Mouse (Mus musculus) frontal cortex, postnatal 25 days (tissue): ENCODE measurements at regions not wholly inside any gene's neighbourhood (a gene's known extent, or its start where the extent isn't known, plus 50 kb on each side); places are given as distances from the start of the nearest gene placed in this dataset.
A peak's percentile ranks its signal among the peaks of the same experiment; 100 is the strongest.
"Not testable (repeated sequence)": the region's sequence is repeated elsewhere in the genome, so short reads cannot be mapped to it uniquely, and the experiment has no call there.

Experiments
- DNase-seq, 2 experiments: peaks; one replicate each; pipeline ENCODE4 v3.0.0; 2022; ENCODE audit warnings: low spot score in 2 of 2

DNA sequence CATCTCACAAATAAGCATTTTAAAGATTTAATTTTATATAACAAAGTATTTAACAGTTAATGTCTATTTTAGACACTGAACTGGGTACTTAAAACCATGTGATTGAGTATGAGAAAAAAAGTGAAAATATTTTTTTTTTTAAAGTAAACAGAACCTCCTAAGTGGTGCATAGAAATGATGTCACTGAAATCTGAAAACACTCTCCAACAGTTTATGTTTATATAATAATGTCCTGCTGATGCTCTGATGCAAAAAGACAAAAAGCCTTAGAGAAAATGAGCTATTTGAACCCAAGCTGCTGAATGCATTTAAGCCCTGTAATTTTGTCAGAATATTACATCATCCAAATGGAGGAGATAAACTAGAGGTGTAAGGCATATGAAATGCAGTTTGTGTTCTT, 3447.1 kb downstream of the 9330182O14Rik start:
- no peak for DNase-seq

DNA sequence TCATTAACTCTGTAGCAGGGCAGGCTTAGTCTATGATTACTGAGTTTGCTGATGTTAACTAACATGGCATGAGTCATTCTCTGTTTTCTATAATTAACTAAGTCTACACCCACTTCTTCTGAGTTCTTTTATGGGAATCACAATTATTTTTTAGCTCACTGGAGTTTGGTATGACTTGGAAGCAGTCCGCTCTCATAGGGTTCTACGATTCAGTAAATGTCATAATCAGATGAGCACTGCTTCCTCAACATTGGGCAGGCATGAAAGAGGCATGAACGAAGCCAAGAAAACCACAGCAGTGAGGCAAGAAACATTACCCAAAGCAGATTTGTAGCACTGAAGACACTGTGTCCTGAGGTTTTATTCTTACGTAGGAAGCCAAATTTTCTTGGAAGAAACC, 3451.6 kb downstream of the 9330182O14Rik start:
- no peak for DNase-seq

DNA sequence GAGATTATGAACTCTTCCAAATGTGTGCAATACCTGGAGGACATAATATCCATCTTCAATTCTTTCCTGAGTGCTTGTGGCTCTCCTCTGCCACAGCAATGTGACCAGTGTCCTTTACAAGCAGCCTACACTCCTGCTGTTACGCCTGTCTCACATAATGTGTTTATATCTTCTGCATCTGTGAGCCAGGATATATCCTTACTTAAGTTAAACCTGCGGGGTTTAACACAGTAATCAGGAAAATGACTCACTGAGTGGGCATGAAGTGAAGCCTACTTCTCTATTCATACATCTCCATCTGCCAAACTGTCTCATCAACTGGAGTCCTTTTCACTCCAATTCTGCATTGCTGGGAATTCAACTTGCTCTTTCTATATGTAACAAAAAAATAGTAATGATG, 3453.9 kb downstream of the 9330182O14Rik start:
- DNase-seq: peak in 1 of 2 experiments; percentile 29

DNA sequence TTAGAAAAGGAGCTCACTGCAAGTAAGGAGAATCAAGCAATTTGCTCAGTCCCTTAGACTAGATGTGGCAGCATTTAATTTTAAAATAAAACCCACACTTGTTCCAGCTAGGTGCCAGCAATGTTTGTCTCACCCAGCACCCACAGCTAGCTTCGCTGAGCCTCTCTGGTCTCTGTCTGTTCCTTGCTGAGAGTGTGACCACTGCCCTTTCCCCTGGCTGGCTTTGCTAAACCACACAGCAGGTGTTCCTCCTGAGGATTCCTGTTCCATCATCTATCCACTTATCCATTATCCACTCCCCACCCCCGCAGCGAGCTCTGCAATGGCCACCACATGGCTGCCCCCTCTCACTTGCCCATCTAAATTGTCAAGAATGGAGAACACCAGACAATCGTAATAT, 3473.5 kb downstream of the 9330182O14Rik start:
- no peak for DNase-seq

DNA sequence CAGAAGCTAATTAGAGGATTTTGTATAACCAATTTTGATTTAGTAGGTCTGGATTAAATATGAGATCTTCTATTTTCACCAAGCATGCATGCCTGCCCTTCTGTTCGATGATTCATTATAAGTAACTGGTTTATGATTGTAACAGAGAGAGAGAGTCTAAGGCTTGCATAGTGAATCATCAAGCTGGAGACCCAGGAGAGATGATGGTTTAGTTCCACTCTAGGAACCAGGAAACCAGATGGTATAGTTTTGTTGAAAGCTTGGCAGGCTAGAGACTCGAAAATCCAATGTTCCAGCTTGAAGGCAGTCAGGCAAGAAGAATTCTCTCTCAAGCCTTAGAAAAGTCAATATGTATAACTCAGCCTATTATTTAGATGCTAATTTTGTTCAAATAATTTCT, 3475.7 kb downstream of the 9330182O14Rik start:
- no peak for DNase-seq

DNA sequence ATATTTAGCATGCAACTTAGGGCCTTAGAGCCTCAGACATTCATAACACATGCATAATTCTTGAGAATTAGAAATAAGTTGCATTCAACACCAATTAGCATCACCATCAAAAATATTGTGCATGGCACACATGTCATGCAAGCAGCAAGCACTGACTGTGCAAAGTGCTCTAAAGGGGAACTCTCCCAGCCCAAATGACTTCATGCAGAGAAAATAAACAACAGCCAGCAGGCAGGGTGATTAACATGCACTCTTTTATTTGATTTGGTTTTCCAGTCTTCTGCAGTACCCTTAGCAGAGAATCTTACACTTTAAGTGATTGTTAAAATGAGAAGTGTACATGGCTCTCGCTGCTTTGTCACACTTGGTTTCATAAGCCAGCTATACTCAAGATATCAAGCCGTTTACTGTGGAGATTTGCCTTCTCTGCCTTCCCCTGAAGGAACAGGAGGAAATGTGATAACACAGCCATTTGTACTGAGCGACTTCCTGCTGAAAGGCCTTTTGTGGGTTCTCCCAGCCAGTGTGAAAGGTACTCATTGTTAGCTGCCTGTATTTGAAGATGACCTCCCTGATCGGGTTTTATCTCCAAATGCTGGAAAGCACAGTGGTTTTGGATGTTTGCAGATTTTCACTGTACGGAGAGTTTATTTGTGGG, 3480.0 kb downstream of the 9330182O14Rik start:
- no peak for DNase-seq

DNA sequence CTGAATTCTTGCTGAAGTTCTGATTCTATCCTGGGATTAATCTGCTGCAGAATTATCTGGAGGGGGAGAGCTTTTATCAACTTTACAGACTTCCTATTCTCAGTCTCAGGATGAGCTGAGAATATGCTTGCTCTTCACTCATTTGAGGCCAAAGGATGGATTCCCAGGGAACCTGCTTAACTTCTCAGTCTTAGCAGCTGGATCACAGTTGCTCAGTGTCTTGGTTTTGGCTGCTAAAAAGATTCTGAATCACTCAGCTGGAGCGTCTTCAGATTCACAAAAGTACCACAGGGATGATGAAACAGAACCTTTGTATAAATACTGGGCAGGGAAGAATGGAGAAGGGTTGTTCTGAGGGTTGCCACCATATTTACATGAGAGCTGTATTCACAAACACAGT, 3481.6 kb downstream of the 9330182O14Rik start:
- no peak for DNase-seq

DNA sequence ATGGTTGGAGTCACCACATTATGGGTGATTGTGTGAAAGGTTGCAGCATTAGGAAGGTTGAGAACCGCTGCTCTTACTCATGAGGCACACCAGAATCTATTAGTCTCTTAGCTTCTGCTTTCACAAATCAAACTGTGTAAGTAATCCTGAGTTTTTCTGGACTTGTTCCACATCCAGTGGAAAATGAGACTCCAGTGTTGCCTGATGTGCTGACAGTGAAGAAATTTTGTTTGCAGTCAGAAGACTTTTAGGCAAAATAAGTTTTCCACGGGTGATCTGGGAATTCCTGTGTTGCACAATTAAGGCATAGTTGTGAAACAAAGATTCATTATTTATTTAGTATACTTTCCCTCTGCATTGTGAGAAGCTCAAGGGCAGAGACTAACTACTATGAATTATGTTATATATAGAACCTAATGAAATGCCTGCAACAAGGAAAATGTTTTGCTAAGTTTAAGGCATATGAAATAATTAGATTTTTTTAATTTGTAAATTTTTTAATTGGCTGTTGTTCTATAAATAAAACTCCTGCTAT, 3490.3 kb downstream of the 9330182O14Rik start:
- DNase-seq: no peak

DNA sequence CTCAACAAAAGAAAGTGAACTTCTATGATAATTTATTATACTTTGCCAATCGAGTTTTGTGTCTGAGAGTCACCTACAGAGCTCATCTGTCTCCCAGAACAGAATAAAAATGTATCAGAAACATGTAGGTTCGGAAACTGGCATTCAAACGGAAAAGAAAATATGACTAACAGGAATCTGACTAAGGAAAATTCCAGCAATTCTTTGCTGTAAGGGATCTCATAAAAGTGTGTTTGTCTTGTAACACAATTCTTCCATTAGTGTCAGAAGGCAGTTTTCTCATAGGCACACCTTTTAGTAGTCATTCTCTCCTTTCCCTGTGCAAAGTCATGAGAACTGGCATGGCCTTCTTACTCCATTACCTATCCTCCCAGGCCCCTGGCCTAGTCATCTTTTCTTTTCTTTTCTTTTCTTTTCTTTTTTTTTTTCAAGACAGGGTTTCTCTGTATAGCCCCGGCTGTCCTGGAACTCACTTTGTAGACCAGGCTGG, 3490.9 kb downstream of the 9330182O14Rik start:
- no peak for DNase-seq

DNA sequence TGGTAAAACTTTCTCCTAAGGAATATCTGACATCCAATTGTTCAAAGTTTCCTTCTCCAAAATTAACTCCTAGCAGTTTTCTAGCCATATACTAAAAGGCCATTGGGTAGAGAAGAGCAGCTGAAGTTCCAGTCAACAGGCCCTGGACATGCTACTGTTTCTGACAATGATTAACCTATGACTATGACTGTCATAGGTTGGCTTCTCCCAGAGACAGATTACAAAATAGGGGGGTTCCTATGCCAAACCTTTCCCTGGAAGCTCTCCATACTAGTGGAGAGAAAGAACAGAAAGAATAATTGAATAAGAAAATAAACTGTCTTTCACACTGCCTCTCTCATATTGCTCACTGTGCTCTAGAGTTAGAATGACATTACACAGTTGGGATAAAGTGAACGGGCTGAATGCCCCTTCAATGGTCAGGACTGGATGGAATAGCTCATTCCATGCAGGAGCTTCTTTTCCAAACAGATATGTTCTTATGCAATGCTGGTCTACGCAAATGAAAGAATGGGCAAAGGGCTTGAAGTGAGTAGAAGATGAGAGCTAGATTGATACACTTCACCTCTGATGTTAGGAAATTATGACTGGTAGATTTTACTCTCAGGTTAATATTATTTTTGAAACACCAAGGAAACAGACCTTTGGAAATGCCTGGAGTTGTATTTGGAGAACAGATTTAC, 3516.8 kb downstream of the 9330182O14Rik start:
- no peak for DNase-seq

DNA sequence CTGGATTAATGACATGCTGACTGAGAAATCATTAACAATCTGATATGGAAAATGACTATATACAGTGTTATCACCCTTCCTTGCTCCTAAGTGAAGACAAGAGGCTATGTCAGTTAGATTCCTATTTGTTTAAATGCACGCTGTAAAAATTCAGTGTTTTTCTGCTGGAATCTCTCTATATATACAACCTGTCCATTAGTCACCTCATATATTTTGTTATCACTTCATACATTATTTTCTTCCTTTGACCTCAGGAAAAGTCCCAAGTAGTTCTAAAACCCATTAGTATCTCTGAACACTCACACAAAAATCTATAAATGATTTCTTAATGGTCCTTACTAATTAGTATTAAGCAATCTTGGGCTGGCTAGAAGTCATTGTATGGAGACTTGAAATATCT, 3529.5 kb downstream of the 9330182O14Rik start:
- DNase-seq: no peak

DNA sequence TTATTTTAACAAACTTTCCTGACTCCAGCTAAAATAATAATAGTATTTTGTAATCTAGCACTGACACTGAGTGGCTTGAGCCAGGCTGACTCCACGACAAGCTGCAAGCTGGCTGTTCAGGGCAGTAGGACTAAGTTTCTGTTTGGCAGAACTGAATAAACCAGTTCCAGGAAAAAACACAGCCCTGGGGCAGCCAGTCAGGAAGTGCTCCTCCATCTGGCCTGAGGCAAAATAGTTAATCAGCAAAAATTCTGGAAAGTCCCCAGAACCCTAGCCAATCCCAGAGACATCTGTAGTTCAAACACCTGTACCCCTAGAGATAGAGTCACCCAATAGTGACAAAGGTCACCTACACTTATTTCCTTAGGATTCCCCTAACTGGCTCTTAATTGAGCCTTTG, 3544.7 kb downstream of the 9330182O14Rik start:
- DNase-seq: no peak

DNA sequence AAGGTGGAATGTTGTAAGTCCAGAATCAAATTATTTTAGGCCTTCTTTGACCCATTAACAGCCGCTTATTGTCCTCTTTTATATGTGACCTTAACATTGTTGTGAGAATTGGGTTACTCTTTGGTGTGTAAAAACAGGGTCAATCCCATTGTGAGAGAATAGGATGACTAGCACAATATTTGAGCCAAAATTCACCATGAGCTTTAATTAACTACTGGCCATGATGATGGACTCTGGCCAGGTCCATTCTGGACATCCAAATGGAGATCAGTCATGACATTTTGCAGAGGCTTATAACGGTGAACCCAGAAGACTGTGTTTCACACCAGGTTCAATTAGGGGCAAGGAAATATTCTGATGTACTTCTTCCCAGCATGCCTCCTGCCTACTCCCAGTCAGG, 3548.0 kb downstream of the 9330182O14Rik start:
- DNase-seq: no peak

DNA sequence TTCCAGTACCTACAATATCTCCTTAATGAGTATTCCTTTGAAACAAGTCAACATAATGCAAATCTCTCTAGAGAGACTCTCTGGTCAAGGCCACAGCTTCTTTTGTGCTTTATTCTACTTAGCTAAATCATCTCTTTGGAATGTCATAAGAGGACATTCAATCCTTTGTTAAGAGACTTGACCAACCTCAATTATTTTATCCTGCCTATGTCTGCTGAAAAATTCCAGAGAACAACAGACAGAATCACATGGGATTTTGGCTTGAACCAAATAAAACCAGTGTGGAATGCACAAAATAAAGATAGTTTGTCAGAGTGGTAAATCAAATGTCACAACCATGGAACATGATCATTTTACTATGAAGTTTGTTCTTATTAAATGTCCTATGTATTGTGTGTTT, 3557.8 kb downstream of the 9330182O14Rik start:
- not testable (repeated sequence) for DNase-seq

DNA sequence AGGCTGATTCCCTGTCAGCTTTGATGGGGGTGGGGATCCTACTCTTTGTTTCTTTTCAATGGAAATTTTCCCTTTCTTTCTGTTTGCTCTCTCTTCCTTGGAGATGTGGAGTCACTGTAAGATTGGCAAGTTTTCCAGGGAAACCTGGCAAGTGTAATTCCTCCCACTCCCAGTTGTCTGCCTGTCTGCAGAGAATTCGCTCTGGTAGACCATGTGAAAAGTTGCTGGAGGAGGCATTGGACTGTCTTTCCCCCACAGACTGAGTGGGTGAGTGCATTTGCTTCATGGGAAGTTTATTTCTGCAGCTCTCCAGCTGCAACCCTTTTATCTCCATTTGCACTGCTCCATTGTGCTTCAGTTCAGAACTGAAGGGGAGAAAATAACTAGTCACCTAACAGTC, 3561.3 kb downstream of the 9330182O14Rik start:
- peak in 1 of 2 experiments; percentile 22 for DNase-seq

DNA sequence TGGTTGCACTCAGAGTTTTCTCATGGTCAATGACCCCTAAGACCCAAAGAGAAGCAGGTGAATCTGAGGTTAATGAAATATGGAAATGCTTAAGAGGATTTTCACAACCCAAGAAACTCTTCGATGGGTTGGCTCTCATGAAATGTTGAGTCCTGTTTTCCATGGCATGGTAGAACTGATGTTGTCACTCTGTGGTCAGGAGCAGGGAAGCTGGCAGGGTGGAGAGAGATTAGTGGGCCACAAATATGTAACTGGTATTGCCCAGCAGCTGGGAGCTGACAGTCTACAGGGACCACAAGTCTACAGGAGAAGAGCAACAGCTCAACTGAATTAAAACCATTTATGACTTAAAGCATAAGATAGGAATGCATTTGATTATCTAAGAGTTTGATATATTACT, 3582.9 kb downstream of the 9330182O14Rik start:
- DNase-seq: no peak

DNA sequence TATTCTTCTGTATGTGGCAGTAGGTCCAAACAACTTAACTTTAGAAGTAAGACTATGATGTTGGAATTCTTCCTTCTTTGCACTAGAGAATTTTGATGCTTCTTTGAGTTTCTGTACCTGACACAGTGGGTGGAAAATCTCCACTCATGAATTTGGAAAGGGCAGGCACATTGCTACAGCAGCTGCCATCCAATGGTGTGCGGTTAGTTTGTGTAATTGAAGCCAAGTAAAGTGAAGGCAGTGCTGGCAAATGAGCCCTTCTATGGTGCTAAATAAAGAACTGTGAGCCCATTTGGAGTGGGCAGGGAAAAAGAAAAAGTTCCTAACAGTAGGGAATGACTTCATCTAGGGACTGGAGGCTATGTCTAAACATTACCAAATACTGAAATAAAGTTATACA, 3583.4 kb downstream of the 9330182O14Rik start:
- peak in 1 of 2 experiments; percentile 26 for DNase-seq

DNA sequence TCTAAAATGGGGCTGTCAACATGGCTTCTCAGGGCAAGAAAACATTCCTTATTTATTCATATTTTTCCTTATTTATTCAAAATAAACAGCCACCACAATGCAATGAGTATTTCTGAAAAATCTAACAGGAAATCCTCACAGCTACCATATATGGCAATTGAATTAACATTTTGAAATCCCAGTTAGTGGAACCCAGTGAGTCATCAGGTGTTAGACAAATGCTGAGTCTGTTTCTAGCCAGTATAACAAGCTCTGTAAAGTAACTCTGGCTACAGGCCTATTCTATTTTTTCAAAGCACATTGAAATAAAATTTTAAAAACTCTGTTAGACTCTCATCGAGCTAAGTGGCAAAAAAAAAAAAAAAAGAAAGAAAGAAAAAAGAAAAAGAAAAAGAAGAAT, 3586.8 kb downstream of the 9330182O14Rik start:
- DNase-seq: no peak

DNA sequence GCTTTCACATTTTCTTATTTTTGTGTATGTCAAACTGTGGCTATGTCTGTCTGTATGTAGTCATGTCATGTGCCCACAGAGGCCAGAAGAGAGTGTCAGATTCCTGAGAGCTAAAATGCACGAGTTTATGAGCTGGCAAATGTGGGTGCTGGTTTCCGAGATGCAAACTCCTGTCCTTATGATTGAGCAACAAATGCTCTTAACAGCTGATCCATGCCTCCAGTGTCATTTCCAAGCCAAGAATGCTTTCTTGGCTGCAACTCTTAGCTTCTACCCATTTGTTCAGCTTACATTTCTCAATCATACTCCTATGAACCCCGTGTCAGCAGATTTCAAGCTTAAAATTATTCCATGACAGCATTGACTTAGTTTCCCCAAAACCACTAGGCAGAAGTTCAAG, 3601.5 kb downstream of the 9330182O14Rik start:
- no peak for DNase-seq

DNA sequence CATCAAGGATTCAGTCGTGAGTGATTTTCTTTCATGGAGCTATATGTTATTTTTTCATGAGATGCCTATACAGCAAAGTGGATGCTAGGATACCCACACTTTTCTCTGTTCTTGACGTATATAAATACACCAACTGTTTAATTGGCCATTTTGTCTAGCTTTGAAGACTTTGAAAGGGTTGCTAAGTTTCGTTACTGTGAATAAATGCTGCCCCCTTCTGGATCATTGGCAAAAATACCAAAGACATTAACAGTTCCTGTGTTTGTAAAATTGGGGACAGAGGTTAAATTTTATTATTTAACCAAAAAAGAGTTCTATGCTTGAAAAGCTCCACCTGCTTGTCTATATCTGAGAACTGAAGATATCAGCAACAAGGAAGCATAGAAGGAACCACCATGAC, 3624.1 kb downstream of the 9330182O14Rik start:
- DNase-seq: no peak

DNA sequence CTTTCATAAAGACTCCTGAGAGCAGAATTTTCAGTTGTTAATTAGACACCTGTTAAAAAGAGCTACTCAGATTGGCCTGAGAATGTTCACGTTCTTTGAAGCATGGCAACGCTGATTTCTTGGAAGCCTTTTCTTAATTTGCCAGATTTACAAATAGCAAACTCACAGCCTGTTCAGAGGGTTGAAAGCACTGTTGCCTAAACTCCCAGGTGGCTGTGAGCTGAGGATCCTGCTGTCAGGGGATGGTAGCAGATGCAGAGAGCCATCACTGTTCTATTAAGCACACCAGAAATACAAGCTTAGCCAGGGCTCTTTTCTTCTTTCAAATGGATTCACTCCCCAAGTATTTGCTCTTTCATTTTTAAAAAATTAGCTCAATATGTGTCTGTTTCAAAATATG, 3630.4 kb downstream of the 9330182O14Rik start:
- no peak for DNase-seq

DNA sequence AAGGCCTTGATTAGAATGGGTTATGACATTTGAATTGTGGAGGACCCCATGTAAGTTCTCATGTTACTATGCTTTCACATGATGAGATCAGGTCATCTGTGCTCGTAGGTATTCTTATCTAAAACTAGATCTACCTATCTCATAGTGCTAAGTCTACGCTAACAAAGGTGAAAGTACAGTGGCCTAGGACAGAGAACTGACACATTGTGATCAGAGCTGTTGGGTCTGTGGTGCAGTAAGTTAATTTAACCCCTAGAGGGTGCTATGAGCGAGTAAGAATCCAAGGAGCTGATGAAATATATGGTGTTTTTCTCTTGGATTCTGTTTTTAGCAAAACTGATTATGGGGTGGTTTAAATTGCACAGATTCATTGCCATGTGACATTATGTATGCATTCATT, 3638.6 kb downstream of the 9330182O14Rik start:
- no peak for DNase-seq

DNA sequence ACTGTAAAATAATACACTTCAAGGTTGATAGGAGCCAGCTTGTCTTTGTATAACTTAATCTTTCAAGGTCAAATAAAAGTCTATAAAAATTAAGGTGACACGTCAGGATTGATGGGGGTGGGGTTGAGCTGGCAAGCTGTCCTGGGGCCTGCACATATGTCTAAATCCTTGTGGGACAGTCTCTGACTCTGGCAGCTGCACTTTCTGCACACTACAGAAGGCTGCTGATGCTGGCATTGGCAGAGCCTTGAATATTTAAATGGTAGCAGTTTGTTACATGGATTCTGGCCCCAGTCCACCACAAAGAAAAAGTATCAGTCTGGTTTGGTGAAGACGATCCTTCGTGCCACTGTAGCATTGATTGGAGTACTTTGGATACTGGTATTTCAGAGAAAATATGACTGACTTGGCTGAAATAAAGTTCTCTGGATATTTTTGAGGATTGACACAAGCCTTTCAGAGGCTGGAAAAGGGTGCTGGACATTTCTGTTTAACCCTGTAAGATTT, 3648.0 kb downstream of the 9330182O14Rik start:
- not testable (repeated sequence) for DNase-seq
